Mouse (Mus musculus) brown adipose tissue, adult 24 weeks (tissue): ENCODE results near the gene Epo. TPM values are rescaled to one million over a fixed set of nuclear protein-coding genes. Genes with fewer than 3 reads are reported as not detected.
A peak's percentile ranks its signal among the peaks of the same experiment; 100 is the strongest.

Experiments
- H3K27ac ChIP-seq: fragments of 200-500 bp; replicated peaks from 2 replicates; pipeline ENCODE4 v1.5.1; 2012; ENCODE audit warnings: low read depth, mild to moderate bottlenecking, low read length
- H3K4me1 ChIP-seq: fragments of 200-500 bp; 2 replicates; pipeline ENCODE4 v1.6.1; 2012; ENCODE audit warnings: low read length, mixed read lengths; ENCODE audit not compliant: control insufficient read depth, insufficient read depth, insufficient read length
- H3K4me3 ChIP-seq: fragments of 200-500 bp; 2 replicates; pipeline ENCODE4 v1.5.1; 2012; ENCODE audit warnings: low read depth, mild to moderate bottlenecking, low read length, moderate library complexity; ENCODE audit not compliant: insufficient read depth
- polyA plus RNA-seq: library from polyadenylated mRNA; stranded (reverse); fragments of >200 nt; gene quantifications from 2 replicates; pipeline ENCODE4 v1.2.4, GENCODE M21; 2012; ENCODE audit not compliant: missing spikeins, insufficient read depth, insufficient read length

Epo gene
- polyA plus RNA-seq, 1 experiment: not detected

DNA sequence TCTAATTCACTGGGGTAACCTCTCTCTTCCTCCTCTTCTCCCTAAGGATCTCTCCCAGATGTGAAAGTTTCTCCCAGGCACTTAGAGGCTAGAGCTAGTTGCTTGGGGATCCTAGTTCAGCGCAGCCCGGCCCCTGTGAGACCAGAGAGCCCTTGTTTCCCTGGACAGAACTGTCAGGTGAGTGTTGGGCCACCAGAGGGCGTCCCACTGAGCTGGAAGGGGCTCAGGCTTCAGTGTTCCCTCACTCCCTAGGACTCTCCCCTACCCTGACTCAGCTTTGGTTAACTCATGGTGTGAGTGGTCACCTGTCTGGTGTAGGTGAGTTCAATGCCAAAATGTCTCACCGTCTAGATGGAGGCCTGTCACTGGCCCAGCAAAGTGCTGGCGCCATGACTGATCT, 14.6 kb downstream of the Epo start, which contains the start of gene Gigyf1:
Gigyf1 (plus strand) TSS at position 113 of the 400 bp plus-strand sequence.
- Histone ChIP-seq H3K4me3 (no peak within 1 kb of the TSS), H3K4me1 (no peaks in the 10 kb centered on the region; the same call in 1 of the 2 replicates), H3K27ac (no peak within 1 kb of the TSS)

DNA sequence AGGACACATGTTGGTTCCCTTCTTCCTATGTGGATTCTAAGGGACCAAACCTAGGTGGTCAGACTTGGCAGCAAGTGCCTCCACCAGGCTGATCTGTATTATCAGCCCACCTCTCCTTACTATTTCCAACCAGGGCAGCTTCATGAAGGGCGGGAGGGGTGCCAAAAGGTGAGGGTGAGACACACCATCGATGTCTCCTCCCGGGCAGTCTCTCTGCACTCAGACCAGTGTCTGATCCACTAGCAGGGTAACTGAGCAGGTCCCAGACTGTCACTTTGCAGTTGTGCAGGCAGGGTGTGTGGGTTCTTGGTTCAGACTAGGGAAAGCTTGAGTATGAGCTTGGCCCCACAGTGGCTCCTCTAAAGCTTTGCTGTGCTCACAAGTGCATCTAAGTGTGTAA, 18.2 kb downstream of the Epo start:
- H3K4me1 ChIP-seq: peaks cover 12% of the 10 kb centered on the region
- no peak overlapping the region for H3K27ac ChIP-seq
- H3K4me3 ChIP-seq: no peak overlapping the region

DNA sequence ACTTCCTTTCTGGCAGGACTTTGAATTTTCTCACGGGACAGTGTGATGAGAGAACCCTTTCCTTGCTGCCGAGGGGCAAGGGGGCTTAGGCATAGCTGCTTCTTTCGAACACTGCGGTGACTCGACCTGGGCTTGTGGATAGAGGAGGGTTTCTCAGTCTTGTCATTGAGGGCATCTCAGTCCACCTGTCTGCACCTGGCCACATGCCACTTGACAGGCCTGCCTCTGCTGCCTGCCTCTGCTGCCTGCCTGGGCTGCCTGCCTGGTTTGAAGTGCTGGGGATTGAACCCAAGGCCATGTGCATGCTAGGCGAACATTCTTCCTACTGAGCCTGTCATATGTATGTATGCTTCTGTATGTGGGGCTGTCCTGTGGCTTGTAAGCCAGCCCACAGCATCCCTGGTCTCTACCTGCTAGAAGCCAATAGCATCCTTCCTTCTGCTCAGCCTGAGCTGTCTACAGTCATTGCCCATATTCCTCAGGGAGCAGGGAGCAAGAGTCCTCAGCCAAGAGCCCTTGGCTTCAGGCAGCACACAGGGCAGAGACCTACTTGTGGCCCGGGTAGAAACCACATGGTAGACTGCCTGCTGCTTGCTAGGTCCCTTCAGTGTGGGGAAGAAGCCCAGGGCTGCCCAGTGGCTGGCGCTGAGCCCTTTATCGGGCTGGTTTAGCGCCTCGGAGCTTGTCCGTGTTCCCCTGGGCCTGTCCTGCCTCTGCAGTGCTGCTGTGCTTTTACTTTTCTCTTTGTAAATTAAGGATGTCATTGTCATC, 18.9 kb downstream of the Epo start:
- no peak overlapping the region for H3K27ac ChIP-seq
- peaks cover 12% of the 10 kb centered on the region for H3K4me1 ChIP-seq
- no peak overlapping the region for H3K4me3 ChIP-seq

DNA sequence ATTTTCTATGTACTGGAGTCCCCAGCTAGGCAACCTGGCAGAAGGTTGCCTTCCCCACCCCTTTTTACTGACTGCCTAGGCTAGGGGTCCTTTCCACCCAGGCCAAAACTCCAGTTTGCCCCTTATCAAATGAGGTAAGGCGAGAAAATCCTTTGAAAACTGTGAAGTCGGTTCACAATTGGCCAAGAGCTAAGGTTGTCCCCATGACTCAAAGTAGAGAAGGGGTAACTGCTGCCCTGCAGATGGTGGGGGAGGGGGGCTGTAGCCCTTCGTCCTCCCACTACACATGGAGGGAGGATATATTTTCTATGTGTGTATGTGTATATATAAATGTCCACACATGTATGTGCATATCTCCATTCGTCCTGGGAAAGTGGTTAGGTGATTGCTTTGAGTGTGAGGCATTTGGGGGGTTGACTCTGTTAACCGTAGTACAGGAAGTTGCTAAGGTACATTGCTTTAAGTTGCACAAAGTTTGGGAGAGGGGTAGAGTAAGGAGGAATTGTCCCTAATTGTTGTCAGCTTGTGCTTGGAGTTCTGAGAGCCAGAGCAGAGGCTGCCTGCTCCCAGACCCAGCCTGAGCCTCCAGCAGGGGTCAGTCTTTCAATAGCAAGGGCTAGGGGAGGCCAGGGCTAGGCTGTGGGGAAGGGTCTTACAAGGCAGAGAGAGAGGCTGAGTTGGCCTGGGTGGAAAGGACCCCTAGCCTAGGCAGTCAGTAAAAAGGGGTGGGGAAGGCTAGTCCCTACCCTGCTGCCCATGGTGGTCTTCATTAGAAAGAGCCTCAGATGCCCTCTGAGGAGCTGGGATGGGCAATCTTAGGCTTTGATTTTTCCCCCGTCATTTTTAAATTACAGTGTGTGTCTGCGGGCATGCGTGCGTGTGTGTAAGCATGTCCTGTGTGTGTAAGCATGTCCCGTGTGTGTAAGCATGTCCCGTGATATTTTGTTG, 19.9 kb downstream of the Epo start:
- Histone ChIP-seq H3K4me3 (no peak overlapping the region), H3K27ac (no peak overlapping the region), H3K4me1 (peaks cover 12% of the 10 kb centered on the region)

DNA sequence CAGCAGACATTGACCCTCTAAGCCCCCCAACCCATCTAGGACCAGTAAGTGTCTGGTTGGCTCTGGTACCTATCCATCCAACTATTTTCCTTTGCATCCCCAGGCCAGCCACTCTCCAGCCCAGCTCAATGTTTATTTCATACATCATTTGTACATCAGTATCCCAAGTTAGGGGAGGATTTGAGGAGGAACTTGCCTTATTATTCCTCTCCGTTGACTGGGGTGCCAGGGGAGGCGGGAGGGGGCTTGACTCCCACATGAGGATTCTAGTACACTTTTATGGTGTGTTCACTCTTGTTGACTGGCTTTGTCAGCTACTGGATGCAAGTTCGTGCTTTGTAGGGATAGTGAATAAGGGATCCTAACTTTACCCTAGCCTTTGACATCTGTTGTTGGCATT, 21.3 kb downstream of the Epo start:
- Histone ChIP-seq H3K4me3 (peak overlapping the region; percentile 73), H3K4me1 (peaks cover 12% of the 10 kb centered on the region), H3K27ac (no peak overlapping the region)

DNA sequence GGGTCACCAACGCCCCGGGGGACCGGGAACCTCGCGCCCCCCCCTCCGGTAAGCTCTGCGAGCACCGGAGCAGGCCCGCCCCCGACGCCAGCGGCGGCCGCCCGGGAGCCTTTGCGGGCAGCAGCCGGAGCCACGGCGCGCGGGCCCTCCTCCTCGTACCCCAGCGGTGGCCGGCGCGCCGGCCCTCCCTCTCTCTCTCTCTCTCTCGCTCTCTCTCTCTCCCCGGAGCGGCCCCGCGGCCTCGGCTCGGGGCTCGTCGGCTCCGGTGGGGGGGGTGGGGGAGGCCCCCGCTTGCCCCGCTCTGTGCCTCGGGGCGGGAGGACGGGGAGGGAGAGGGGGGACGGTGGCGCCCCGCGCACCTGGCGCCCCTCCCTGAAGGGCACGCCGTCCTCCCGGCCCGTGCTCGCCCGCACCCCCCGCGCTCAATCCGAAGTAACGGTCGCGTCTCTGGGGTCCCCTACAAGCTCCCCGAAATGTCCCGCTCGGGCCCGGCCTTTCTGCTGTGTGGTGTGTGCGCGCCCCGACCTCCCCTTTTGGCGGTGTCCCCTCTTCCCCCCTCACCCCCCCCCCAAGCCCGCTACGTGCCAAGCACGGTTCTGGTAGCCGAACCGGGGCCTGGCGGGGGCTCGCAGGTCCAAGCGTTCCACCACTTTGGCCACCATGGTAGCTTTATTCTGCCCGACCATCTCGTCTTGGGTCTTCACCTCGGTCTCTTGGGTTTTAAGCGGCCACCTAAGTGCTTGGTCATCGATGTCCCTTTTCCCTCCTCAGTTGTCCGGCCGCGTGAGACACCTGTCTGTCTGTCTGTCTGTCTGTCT, 22.3 kb downstream of the Epo start:
- no peak overlapping the region for H3K27ac ChIP-seq
- peaks cover 12% of the 10 kb centered on the region for H3K4me1 ChIP-seq
- peak overlapping the region; percentile 73 for H3K4me3 ChIP-seq

DNA sequence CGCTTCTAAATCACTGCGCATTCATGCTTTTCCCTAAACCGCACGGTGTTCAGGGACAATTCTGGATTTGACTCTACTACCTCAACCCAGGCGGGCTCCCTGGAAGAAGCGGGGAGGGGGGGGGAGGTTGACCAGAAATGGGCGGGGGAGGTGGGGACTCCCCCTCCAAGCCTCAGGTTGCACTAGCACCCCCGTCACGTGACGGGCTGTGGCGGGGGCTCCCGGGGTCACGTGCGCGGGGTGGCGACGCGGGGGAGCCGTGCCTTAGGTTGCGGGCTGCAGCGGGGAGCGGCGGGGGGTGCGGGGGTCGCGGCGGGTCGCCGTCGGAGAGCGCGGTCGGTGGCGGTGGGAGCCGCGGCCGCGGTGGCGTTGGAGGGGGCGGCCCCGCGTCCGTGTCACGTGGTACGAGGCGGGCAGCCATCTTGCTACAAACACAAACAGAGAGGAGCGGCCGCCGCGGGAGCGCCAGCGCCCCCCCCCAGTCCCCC, 23.0 kb downstream of the Epo start:
- 0 out of 2 replicates have a peak overlapping the region, but pooled peaks have one; percentile 1 for H3K27ac ChIP-seq

DNA sequence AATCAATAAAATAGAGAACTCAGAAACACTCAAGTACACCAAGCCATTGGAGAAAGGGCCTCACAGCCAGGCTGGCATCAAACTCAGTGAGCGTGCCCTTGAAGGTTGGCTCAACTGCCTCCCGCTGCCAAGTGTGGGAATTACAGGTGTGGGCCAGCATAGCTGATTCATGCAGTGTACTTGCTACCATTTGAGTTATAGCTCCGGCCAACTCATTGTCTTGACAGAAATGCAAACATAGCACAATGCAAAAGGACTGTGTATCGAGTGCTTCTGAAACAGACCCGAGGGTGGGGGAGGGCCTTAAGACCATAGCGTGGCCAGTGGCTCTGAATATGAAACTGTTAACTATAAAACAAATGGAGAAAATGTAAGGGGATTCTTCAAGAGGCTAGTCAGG, 29.0 kb downstream of the Epo start:
- Histone ChIP-seq H3K27ac (no peak overlapping the region), H3K4me1 (no peaks in the 10 kb centered on the region; the same call in 1 of the 2 replicates), H3K4me3 (no peak overlapping the region)

More for the DNA sequence above, 23.0 kb downstream of the Epo start:
- peaks cover 12% of the 10 kb centered on the region for H3K4me1 ChIP-seq
- H3K4me3 ChIP-seq: peak overlapping the region; percentile 73

DNA sequence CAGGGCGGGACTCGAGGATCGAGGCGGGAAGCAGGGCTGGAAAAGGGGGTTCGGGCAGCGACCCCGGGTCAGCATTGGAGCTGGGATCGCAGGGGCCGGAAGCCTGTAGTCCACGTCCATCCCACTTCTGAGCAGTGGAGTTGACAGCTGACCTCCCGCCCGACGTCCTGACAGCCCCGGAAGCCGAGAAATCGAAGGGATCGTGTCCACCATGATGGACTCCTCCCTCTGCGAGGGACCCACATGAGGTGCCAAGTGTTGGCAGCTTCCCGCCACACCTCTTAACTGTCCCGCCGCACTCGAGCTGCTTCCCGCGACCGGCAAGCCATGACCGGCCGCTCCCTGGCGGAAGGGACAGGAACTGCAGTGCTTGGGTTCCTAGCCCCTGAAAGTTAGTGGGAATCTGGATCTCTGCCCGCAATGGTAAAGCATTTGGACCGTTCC, 30.4 kb downstream of the Epo start:
- Histone ChIP-seq H3K4me1 (no peaks in the 10 kb centered on the region; the same call in 1 of the 2 replicates), H3K27ac (peak overlapping the region; percentile 86), H3K4me3 (peak overlapping the region; percentile 69)

DNA sequence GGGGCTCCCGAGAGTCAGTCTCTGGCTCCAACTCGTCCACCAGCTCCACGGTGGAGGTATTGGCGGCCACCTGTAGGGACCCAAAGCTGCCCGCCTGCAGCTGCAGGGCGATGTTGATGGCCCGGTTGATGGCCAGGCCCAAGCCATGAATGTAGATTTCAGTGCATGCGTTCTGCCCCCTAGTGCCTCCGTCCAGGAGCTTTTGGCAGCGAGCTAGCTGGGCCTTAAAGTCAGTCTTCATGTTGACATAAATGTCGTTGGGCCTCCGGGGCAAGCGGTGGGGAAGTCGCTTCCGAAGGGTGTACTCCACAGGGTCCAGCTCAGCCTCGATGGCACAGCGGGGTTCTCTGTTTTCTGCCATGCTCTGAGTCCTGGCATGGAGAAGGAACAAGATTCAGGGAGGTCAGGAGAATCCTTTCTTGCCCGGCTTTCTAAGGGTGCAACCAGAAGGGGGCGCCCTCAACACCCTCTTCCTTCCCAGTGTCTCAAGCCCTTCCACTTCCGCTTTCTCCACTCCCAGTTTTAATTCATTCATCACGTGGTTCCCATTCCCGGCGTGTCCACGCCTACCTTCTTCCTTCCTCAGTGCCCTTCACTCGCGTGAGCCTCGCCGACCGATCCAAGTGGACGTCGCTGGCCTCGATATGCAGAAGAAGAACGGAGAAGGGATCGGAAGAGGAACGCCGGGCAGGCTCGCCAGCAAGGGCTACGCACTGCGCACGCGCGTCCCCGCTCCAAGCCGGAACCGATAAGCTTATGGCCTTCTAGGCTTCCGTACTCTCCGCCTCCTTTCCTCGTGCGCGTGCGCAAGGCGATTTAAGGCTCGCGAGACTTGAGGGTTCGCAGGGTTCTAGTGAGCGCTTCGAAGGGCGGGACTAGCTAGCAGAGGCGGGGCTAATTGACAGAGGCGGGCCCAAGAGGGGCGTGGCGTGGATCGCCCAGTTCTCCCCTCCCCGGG, 31.1 kb downstream of the Epo start, which contains the start of gene Pop7:
Pop7 (minus strand) TSS at position 810 of the 958 bp plus-strand sequence.
- H3K4me1 ChIP-seq: no peaks in the 10 kb centered on the region; the same call in 1 of the 2 replicates
- H3K27ac ChIP-seq: peak within 1 kb of the TSS; percentile 99
- peak within 1 kb of the TSS; percentile 84 for H3K4me3 ChIP-seq

DNA sequence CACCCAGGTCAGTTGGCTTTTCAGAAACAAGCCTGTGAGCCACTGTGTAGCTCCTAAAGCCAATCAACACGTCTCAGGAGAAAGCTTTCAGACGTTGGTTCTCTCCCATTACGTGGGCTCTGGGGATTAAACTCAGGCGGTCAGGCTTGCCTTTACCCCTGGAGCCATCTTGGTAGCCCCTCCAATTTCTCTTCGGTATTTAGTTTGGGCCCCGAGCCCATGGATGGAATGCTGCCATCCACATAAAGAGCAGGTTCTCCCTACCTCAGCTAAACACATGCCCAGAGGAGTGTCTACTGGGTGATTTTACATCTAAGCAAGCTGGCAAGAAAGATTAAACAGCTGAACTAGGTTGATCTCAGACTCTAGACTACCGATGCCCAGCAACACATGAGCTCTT, 32.9 kb downstream of the Epo start:
- H3K27ac ChIP-seq: no peak overlapping the region
- H3K4me1 ChIP-seq: no peaks in the 10 kb centered on the region; the same call in 1 of the 2 replicates
- no peak overlapping the region for H3K4me3 ChIP-seq

DNA sequence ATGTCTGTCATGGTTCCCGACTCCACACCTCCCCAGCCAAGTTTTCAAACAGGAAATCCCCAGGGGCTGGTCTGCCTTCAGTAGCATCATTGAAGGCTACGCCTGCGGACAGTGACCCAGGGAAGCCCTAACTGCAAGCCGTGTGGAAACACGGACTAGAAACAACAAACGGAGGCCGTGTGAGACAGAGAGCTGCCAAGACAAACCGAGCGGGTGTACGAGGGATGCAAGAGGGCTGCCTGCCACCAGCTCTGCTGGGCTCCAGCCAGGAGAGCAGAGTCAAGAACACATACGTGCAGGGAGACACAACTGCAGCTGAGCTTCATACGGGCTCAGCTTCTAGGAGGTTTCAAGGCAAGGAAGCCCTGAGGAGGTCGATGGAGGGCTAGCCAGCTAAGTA, 39.2 kb downstream of the Epo start:
- no peak overlapping the region for H3K27ac ChIP-seq
- no peaks in the 10 kb centered on the region for H3K4me1 ChIP-seq
- no peak overlapping the region for H3K4me3 ChIP-seq

DNA sequence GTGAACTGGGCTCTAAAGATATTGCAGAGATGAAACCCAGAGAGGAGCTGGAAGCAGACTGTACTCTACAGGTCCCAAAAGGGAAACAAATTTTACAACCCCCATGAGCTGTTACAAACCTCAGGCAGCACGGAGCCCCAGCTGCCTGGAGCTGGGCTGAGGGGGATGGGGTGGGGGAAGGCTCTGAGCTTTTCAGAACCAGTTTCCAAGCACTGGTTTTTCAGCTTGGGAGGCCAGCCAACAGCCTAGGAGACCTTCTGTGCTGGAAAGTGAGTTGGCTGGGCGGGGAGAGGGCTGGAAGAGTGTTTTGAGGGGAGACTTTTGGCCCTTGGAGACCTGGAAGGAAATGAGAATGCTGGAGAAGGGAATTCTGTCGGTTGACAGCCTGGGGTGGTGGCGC, 41.5 kb downstream of the Epo start:
- Histone ChIP-seq H3K4me3 (no peak overlapping the region), H3K4me1 (no peaks in the 10 kb centered on the region), H3K27ac (no peak overlapping the region)
